Mouse (Mus musculus): ENCODE measurements around the gene Csf2ra.
"Not testable (repeated sequence)": the region's sequence is repeated elsewhere in the genome, so short reads cannot be mapped to it uniquely, and the experiment has no call there.

The Csf2ra gene

DNA sequence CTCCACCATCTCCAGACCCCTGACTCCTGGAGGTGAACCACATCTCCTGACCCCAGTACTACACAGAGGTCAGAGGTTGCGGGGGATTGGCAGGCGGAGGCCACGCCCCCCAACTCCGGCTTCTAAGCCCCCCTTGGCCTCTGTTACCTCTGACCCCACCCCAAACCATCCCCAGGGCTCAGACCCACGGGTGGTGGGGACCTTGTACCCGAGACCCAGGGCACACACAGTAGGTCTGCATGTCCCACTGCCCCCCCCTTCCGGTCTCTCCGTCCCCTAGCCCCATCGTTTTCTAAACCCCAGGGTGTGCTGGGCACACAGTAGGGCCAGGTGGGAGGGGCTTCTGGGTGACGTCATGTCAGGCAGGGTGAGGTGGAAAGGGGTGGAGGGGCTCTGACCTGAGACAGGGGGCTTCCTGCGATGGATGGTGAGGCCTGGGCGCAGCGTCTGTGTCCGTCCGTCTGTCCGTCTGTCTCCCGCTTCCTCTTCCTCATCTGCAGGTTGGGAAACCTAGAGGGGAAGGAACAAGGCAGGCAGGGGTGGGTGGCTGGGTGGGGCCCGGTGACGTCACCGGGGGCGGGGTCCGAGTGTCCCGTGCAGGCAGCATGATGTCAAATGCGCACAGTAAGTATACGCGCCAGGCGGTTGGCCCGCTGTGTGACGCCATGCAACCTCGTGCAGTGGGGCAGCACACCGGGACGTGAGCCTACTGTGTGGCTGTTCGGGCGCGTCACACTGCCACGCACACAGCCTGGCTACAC lies at the start of gene Csf2ra:
Gene Csf2ra, minus strand, starts transcription at position 489 of the 761 bp plus-strand sequence.
- peak; percentile 18 for DNase-seq

- no peak for DNase-seq
Measured at GRCm38 (mm10) chr19:61275446-61275845, 47.2 kb upstream of the Csf2ra start.

GRCm38 (mm10) chr19:61269141-61269540 lies 40.9 kb upstream of the Csf2ra start:
- DNase-seq: not testable (repeated sequence)

- DNase-seq: peak; percentile 8
Measured at GRCm38 (mm10) chr19:61267141-61267540, 38.9 kb upstream of the Csf2ra start.

GRCm38 (mm10) chr19:61266651-61267050 lies 38.4 kb upstream of the Csf2ra start:
- DNase-seq: peak; percentile 50

DNA sequence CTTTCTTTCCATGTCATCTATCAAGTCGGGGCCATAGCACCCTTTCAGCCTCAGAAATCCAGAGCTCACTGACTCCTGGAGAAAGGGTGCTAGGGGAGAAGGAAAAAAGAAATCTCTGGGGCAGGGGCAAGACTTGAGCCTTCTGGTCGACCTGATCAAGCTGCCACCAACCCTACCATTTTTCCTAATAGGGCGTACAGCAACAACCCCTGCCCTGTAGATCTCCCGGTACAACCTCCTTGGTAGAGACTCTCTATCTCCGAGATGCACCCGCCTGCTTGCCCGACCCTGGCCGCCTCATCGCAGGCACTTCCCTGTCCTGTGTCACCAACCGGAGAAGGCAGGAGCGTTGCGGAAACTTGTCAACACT lies 38.0 kb upstream of the Csf2ra start:
- DNase-seq: peak; percentile 57

- peak; percentile 75 for DNase-seq
Measured at GRCm38 (mm10) chr19:61265349-61266245, 37.4 kb upstream of the Csf2ra start.

- no peak for DNase-seq
Measured at GRCm38 (mm10) chr19:61264933-61265332, 36.7 kb upstream of the Csf2ra start.

- no peak for DNase-seq
Measured at GRCm38 (mm10) chr19:61264227-61264626, 36.0 kb upstream of the Csf2ra start.

DNA sequence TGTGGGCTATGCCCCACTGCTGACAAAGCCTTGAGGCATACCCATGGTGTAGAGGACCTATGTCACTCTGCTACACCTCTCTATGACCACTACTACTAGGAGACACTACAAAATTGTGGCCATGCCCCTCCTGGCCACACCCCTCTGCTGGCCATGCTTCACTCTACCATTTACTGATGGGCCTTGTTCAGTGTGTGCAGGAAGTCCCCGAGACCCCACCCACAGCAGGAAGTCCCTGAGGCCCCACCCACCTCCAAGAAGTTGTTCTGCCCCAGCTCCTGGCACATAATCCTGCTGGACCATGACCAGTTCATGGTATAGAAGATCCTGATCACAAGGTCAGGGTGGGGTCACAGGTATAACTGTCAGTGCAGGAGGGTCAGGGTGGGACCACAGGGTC lies 33.0 kb upstream of the Csf2ra start:
- DNase-seq: no peak

- no peak for DNase-seq
Measured at GRCm38 (mm10) chr19:61257733-61258132, 29.5 kb upstream of the Csf2ra start.

DNA sequence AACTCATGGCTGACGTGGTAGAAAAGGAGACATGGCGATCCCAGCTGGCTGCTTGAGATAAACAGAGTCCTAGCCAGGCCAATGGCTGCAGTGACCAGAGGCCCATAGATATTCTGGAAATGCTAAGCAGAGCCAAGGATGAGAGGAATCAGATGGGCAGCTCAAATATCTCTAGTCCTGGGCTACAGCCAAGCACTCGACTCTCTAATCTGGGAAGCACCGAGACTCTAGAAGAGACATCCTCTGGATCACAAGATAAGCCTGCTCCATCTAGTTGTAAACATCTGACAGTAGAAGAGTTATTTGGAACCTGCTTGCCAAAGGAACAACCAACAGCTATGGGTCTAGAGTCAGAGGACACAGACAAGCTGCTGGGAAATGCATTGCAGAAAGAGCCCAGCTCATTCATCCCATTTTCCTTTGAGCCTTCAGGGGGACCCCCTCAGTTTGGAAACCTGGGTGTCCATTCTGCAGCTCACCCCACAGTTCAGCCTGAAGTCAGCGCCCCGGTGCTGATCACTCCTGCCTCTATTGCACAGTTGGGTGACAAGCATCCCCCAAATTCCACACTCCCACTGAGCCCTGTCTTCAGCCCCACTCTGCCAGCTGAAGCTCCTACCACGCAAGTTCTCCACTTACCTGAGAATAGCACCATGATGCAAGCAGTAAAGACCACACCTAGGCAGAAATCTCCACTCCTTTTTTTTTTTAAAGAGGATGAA lies 28.1 kb upstream of the Csf2ra start:
- DNase-seq: no peak

GRCm38 (mm10) chr19:61247334-61247733 lies 19.1 kb upstream of the Csf2ra start:
- DNase-seq: not testable (repeated sequence)

- DNase-seq: no peak
Measured at GRCm38 (mm10) chr19:61244721-61245436, 16.6 kb upstream of the Csf2ra start.

GRCm38 (mm10) chr19:61237967-61238366 lies 9.7 kb upstream of the Csf2ra start:
- DNase-seq: no peak

DNA sequence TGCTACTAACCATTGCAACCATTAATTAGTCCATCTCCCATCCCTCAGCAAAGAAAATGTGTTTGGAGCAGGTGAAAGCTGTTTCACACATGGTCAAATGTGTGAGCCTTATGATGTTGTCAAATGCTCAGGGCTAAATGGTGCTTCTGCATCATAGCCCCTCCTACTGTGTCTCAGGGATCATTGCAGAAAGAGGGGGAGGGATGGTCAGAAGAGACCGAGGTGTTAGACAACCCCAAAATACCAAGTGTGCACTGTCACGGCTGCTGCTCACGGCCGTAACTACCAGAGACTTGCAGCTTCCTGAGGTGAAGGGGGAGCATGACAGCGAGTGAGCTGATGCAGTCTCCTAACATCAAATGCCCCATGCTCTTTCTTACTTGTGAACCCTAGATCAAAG lies 6.3 kb upstream of the Csf2ra start:
- no peak for DNase-seq

DNA sequence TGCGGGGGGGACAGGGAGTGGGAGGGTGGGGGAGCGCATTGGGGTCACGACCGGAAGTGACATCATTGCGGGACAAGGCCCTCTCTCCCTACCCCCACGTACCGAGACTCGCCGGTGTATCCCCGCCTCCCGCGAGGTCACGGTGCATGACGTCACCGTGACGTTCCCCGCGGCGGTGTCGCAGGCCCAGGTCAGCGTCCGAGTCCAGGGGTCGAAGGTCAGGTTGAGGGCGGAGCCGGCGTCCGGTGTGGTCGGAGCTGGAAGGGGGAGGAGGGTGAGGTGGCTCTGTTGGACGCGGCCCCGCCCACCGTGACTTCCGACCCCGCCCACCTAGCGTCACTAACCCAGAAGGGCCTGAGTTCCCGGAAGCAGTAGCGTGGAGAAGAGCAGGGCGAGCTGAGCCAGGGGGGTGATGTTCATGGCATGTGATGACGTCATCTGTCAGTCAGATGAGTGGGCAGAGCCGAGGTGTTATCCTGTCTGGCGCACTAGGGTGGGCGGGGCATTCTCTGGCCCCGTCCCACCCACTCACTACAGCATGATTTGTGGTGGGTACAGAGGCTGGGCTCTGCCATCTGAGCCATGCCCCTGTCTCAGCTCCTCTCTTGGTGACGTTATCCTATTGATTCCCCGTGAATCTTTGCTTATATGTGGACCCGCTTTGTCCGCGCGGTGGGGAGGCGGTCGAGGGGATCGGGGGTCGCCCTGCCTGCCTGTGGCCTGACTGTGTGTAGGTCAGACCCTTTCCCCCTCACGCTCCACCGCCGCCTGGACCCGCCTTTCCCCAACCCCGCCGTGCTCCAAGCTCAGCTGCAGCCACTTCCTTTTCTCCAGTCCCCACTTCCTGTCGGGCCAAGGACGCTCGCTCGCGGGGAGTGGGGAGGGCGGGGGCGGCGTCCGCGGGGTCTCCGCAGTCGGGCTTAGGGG lies 1.0 kb downstream of the Csf2ra start:
- peak; percentile 83 for DNase-seq

GRCm38 (mm10) chr19:61226401-61226927 lies 1.8 kb downstream of the Csf2ra start:
- peak; percentile 56 for DNase-seq

DNA sequence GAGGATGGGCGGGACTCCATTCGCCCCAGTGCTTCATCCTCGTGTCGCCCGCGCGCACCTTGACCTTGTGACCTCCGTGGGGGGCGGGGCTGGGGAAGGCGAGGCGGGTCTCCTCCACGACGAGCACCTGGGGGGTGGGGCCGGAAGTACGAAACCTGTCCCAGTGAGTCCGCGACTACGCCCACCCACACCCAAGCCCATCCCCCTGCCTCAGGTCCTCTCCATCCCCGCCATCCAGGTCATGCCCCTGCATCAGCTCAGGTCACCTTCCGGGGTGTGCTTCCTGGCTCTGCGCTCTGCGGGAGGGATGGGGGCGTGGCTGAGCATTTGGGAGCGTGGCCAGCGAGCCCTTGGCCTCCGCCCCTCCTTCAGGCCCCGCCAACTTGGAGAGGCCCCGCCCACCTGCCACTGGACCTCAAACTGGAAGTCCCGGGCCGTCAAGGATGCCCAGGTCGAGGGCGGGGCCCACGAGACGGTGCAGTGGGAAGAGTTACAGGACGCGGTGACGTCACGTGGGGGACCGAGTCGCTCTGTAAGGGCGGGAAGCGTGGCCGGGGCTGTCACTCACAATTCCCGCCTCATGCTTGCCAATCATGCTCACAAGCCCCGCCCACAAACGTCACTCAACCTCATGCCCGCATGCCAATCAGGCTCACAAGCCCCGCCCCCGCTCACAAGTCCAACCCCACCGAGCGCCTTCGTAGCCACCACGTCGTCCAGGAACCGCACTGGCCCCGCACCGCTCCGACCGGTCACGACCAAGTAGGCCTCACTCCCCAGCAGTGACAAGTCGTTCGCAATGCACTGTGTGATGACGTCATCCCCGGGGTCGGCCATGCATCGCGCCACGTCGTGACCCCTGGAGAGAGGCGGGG lies 2.5 kb downstream of the Csf2ra start:
- DNase-seq: peak; percentile 37
